Mouse (Mus musculus) left cerebral cortex, postnatal 10 days (tissue): ENCODE measurements around the gene Lsm14b. TPM values are rescaled to one million over a fixed set of nuclear protein-coding genes. Genes with fewer than 3 reads are reported as not detected.

Source experiments
- total RNA-seq, 2 experiments: library from RNA; stranded (reverse); gene quantifications; 2 replicates each; pipeline ENCODE4 v1.2.3; 2021

The Lsm14b gene
- total RNA-seq, 2 experiments from 2014 or later: 142 to 143 TPM

Other genes with a start within 250 kb of the Lsm14b start
- 10 to 100 TPM; 19.5 to 20.9 TPM for gene Taf4, start 48.3 kb upstream of the Lsm14b start, total RNA-seq
- 100 to 1,000 TPM; 214 to 221 TPM for gene Psma7, start 17.4 kb downstream of the Lsm14b start, total RNA-seq
- gene Ss18l1, start 17.5 kb downstream of the Lsm14b start, total RNA-seq: 10 to 100 TPM; 35.8 to 37.3 TPM
- 10 to 100 TPM; 16.2 to 17.5 TPM for gene Mtg2, start 45.6 kb downstream of the Lsm14b start, total RNA-seq
- 10 to 100 TPM; 35.9 to 42.1 TPM for gene Hrh3, start 79.5 kb downstream of the Lsm14b start, total RNA-seq
- 10 to 100 TPM; 54.1 to 58.4 TPM for gene Osbpl2, start 94.3 kb downstream of the Lsm14b start, total RNA-seq
- 100 to 1,000 TPM; 111 to 112 TPM for gene Adrm1, start 146.5 kb downstream of the Lsm14b start, total RNA-seq
- 1 to 10 TPM; 7.1 to 9.4 TPM for gene Lama5, start 200.9 kb downstream of the Lsm14b start, total RNA-seq
- 100 to 1,000 TPM; 551 to 611 TPM for gene Rps21, start 232.4 kb downstream of the Lsm14b start, total RNA-seq
- gene Cables2, start 248.5 kb downstream of the Lsm14b start, total RNA-seq: 10 to 100 TPM; 37.6 TPM